Mouse (Mus musculus) frontal cortex, adult (tissue): ENCODE measurements around the gene Fgfr2.
A peak's percentile ranks its signal among the peaks of the same experiment; 100 is the strongest.

Experiments used
- ATAC-seq: cut with Nextera tagmentation; 2 replicates; pipeline ENCODE4 v1.9.2; 2017; ENCODE audit warnings: mild to moderate bottlenecking, moderate library complexity, mixed read lengths; ENCODE audit not compliant: low TSS enrichment

The Fgfr2 gene

GRCm38 (mm10) chr7:130727560-130727959 lies 2395.6 kb downstream of the Fgfr2 start:
- no peak for ATAC-seq

GRCm38 (mm10) chr7:130726724-130727422 lies 2396.3 kb downstream of the Fgfr2 start:
- ATAC-seq = no peak

GRCm38 (mm10) chr7:130726185-130726584 lies 2397.0 kb downstream of the Fgfr2 start:
- peak; percentile 67; the same call in 1 of the 2 replicates for ATAC-seq

- ATAC-seq = no peak
Observed at GRCm38 (mm10) chr7:130720646-130721335, 2402.4 kb downstream of the Fgfr2 start.

- no peak for ATAC-seq
Observed at GRCm38 (mm10) chr7:130719931-130720598, 2403.1 kb downstream of the Fgfr2 start.

GRCm38 (mm10) chr7:130716989-130717388 lies 2406.2 kb downstream of the Fgfr2 start:
- ATAC-seq = no peak

GRCm38 (mm10) chr7:130716341-130716740 lies 2406.8 kb downstream of the Fgfr2 start:
- no peak for ATAC-seq

GRCm38 (mm10) chr7:130715467-130715866 lies 2407.7 kb downstream of the Fgfr2 start:
- ATAC-seq = no peak

GRCm38 (mm10) chr7:130713319-130713718 lies 2409.8 kb downstream of the Fgfr2 start:
- ATAC-seq = peak; percentile 31; the same call in 1 of the 2 replicates

GRCm38 (mm10) chr7:130711851-130712250 lies 2411.3 kb downstream of the Fgfr2 start:
- ATAC-seq = no peak

- ATAC-seq = no peak
Observed at GRCm38 (mm10) chr7:130709372-130710274, 2413.5 kb downstream of the Fgfr2 start.

GRCm38 (mm10) chr7:130708940-130709339 lies 2414.2 kb downstream of the Fgfr2 start:
- no peak for ATAC-seq

- no peak for ATAC-seq
Observed at GRCm38 (mm10) chr7:130705230-130705629, 2417.9 kb downstream of the Fgfr2 start.

- no peak for ATAC-seq
Observed at GRCm38 (mm10) chr7:130701336-130701735, 2421.8 kb downstream of the Fgfr2 start.

- ATAC-seq = no peak
Observed at GRCm38 (mm10) chr7:130698480-130698879, 2424.7 kb downstream of the Fgfr2 start.

- peak; percentile 51 for ATAC-seq
Observed at GRCm38 (mm10) chr7:130696347-130697234, 2426.6 kb downstream of the Fgfr2 start.

GRCm38 (mm10) chr7:130695669-130696338 lies 2427.3 kb downstream of the Fgfr2 start:
- no peak for ATAC-seq

GRCm38 (mm10) chr7:130693800-130694193 lies 2429.4 kb downstream of the Fgfr2 start:
- peak; percentile 15; the same call in 1 of the 2 replicates for ATAC-seq

- peak; percentile 59 for ATAC-seq
Observed at GRCm38 (mm10) chr7:130692943-130693799, 2430.0 kb downstream of the Fgfr2 start.
